Mouse (Mus musculus): ENCODE results near the gene Obsl1. TPM values are rescaled to one million over a fixed set of nuclear protein-coding genes. Genes with fewer than 3 reads are reported as not detected.

Gene Obsl1
- polyA plus RNA-seq, 1 experiment from 2014 or later = 137 TPM

DNA sequence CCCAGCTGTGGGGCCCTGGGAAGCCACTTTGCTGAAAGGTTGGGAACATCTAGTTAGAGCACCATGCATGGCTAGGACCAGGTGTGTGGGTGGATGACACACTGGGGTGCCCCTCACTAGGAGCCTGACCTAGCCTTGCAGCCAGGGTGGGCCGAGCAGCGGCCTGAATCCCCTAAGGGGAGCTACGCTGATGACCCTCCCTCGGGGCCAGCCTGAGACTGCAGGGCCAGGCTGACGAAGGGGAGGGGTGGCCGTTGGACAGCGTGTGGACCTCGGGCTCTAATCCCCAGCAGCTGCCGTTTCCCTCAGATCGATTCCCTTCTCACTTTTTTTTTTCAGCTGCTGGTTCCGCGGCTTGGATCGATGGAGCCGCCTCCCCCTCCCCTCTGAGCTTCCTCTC lies 57.3 kb downstream of the Obsl1 start:
- H3K4me2 ChIP-seq = 0 out of 2 replicates have a peak overlapping the region, but pooled peaks have one; percentile 2
- no peaks in the 10 kb centered on the region for H3K36me3 ChIP-seq
- peaks cover 74% of the 10 kb centered on the region for H3K4me1 ChIP-seq (replicated peaks)
- WGBS = 2% methylated on average over 14 of the region's 14 CpGs
- no peak overlapping the region for H3K27ac ChIP-seq (ENCODE audit: poor library complexity, severe bottlenecking)
- H3K9me3 ChIP-seq (replicated peaks) = no peaks in the 10 kb centered on the region
- no peak for ATAC-seq (ENCODE audit: insufficient number of reproducible peaks, low FRiP score)
- peaks cover 89% of the 10 kb centered on the region for H3K27me3 ChIP-seq (replicated peaks)
- H3K4me3 ChIP-seq = no peak overlapping the region
- no peak overlapping the region; the same call in 1 of the 2 replicates for H3K9ac ChIP-seq

GRCm38 (mm10) chr1:75448052-75448431 lies 58.2 kb downstream of the Obsl1 start:
- Histone ChIP-seq H3K27ac (ENCODE audit: poor library complexity, severe bottlenecking) (0 out of 2 replicates have a peak overlapping the region, but pooled peaks have one; percentile 5), H3K36me3 (peaks cover 5% of the 10 kb centered on the region; the same call in 1 of the 2 replicates), H3K4me2 (peak overlapping the region; percentile 51), H3K9ac (peak overlapping the region; percentile 47; the same call in 1 of the 2 replicates), H3K4me1 (replicated peaks) (peaks cover 74% of the 10 kb centered on the region), H3K9me3 (replicated peaks) (no peaks in the 10 kb centered on the region), H3K27me3 (replicated peaks) (peaks cover 89% of the 10 kb centered on the region), H3K4me3 (no peak overlapping the region)
- ATAC-seq (ENCODE audit: insufficient number of reproducible peaks, low FRiP score) = no peak
- WGBS = 5% methylated on average over 7 of the region's 7 CpGs

DNA sequence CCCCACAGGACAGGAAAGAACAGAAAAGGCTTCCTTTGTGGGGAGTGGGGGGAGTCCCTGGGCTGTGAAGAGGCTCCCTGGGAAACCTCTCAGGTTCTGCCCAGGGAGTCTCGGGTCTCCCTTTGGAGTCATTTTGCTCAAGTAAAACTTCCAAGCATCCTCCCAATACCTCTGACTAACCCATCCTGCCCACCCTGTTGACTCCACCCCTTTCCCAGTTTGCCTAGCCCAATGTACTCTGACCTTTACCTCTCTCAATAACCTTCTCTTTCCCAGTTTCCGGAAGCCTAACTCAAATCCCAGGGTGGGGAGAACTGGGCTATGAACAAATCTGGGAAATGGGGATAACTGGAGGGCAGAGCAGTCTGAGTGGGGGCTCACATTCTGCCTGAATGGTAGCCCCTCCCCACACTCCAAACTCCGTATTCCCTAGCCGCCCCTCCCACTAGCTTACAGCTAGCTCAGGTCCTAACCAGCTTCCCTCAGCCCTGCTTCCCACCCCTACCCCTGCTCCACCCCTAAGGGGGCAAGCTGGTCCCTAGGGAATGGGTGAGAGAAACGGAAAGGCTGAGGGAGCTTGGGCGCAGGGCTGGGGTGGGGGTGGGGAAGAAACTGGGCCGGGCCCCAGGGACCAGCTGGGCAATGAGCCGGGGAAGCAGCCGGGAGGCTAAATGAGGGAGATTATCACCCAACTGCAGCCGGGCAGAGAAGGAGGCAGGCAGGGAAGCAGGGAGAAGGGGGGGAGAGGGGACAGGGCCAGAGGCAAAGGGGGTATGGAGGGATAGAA lies 58.8 kb downstream of the Obsl1 start:
- Histone ChIP-seq H3K27me3 (replicated peaks) (peaks cover 83% of the 10 kb centered on the region), H3K9me3 (replicated peaks) (no peaks in the 10 kb centered on the region), H3K4me2 (peak overlapping the region; percentile 75), H3K9ac (peak overlapping the region; percentile 48; the same call in 1 of the 2 replicates), H3K4me1 (replicated peaks) (peaks cover 74% of the 10 kb centered on the region), H3K4me3 (no peak overlapping the region), H3K36me3 (peaks cover 11% of the 10 kb centered on the region; the same call in 1 of the 2 replicates), H3K27ac (ENCODE audit: poor library complexity, severe bottlenecking) (0 out of 2 replicates have a peak overlapping the region, but pooled peaks have one; percentile 5)
- no peak for ATAC-seq (ENCODE audit: insufficient number of reproducible peaks, low FRiP score)
- 8% methylated on average over 10 of the region's 10 CpGs for WGBS

DNA sequence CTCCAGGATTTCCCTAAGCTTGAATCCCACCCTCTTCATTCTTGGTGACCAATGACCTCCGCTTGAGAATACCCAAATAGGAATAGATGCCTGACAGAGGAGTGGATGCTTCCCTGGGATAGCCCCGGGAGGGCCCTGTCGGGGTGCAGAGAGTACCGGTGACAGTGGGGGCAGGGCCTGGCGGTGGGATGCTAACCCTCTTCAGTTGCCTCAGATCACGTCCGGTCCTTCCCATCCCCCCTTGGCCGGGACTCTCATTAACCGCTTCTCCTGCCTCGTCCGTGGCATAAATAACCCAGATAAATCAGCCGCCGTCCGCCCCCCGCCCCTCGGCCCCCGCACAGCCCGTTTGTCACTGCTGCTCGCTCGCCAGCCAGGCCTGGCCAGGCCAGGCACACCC lies 59.6 kb downstream of the Obsl1 start:
- peak overlapping the region; percentile 75 for H3K4me2 ChIP-seq
- peak overlapping the region; percentile 48 for H3K9ac ChIP-seq
- 0 out of 2 replicates have a peak overlapping the region, but pooled peaks have one; percentile 26 for H3K27ac ChIP-seq (ENCODE audit: poor library complexity, severe bottlenecking)

GRCm38 (mm10) chr1:75445751-75446611 lies 60.3 kb downstream of the Obsl1 start:
- ATAC-seq (ENCODE audit: insufficient number of reproducible peaks, low FRiP score) = peak; percentile 25

More for the DNA sequence above, 59.6 kb downstream of the Obsl1 start:
- peak overlapping the region; percentile 34; the same call in 1 of the 2 replicates for H3K4me3 ChIP-seq
- 5% methylated on average over 19 of the region's 20 CpGs for WGBS
- no peak for ATAC-seq (ENCODE audit: insufficient number of reproducible peaks, low FRiP score)
- H3K4me1 ChIP-seq (replicated peaks) = peaks cover 74% of the 10 kb centered on the region
- H3K9me3 ChIP-seq (replicated peaks) = no peaks in the 10 kb centered on the region
- peaks cover 19% of the 10 kb centered on the region for H3K36me3 ChIP-seq
- peaks cover 75% of the 10 kb centered on the region for H3K27me3 ChIP-seq (replicated peaks)

DNA sequence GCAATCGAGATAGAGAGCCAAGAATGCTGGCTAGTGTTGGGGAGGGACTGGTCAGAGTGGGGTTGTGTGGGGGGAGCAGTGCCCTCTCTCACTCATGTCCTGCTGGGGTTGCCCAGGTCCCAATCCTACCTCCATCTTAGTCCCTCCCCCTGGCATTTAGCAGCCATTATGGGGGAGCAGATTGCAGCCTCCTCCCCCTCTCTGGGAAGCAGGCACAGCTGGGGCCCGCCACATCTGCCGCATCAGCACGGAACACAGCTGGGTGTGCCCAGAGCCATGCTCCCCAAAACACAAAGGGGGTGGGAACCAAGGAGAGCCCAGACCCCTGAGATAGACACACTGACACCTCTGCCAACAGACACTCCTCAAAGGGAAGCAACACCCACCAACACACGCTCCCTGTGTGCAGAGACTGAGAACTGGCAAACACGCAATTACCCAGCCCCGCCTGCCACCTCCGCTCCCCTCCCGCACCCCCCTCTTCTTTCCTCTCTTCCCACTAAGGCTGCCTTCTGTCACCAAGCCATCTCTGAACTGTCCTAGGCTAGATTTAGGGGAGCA lies 61.0 kb downstream of the Obsl1 start:
- H3K36me3 ChIP-seq = peaks cover 33% of the 10 kb centered on the region
- peak overlapping the region; percentile 75 for H3K4me2 ChIP-seq
- no peak overlapping the region for H3K27ac ChIP-seq (ENCODE audit: poor library complexity, severe bottlenecking)
- ATAC-seq (ENCODE audit: insufficient number of reproducible peaks, low FRiP score) = no peak
- 0 out of 2 replicates have a peak overlapping the region, but pooled peaks have one; percentile 62 for H3K9ac ChIP-seq
- peaks cover 61% of the 10 kb centered on the region for H3K27me3 ChIP-seq (replicated peaks)
- H3K4me3 ChIP-seq = no peak overlapping the region
- H3K9me3 ChIP-seq (replicated peaks) = no peaks in the 10 kb centered on the region
- peaks cover 63% of the 10 kb centered on the region for H3K4me1 ChIP-seq (replicated peaks)
- WGBS = 7% methylated on average over 9 of the region's 9 CpGs

More at GRCm38 (mm10) chr1:75445751-75446611, 60.3 kb downstream of the Obsl1 start:
- Histone ChIP-seq H3K9ac (peak overlapping the region; percentile 62), H3K36me3 (peaks cover 25% of the 10 kb centered on the region), H3K4me1 (replicated peaks) (peaks cover 70% of the 10 kb centered on the region), H3K4me2 (peak overlapping the region; percentile 75), H3K27me3 (replicated peaks) (peaks cover 69% of the 10 kb centered on the region), H3K4me3 (peak overlapping the region; percentile 34), H3K9me3 (replicated peaks) (no peaks in the 10 kb centered on the region), H3K27ac (ENCODE audit: poor library complexity, severe bottlenecking) (0 out of 2 replicates have a peak overlapping the region, but pooled peaks have one; percentile 26)
- WGBS = under 1% methylated on average over 22 of the region's 22 CpGs

DNA sequence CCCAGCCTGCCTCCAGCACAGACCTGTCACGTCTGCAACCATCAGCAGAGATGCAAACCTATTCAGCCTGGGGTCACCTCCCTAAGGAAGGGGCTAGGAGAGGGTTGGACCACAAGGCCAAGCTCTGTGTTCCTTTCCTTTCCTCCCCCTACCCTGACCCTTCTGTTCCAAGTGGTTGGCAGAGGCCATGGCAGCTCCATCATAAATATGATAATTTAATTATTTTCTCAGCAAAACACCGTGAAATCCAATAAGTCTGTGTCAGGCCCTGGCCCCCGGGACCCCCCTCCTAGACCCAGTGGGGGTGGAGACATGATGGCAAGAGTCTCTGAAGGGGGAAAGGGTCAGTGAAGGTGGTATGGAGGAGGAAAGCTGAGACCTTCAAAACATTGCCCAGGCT lies 62.0 kb downstream of the Obsl1 start:
- H3K4me2 ChIP-seq = no peak overlapping the region
- H3K9ac ChIP-seq = 0 out of 2 replicates have a peak overlapping the region, but pooled peaks have one; percentile 29
- peaks cover 53% of the 10 kb centered on the region for H3K4me1 ChIP-seq (replicated peaks)
- H3K4me3 ChIP-seq = no peak overlapping the region
- H3K9me3 ChIP-seq (replicated peaks) = no peaks in the 10 kb centered on the region
- H3K27me3 ChIP-seq (replicated peaks) = peaks cover 51% of the 10 kb centered on the region
- H3K36me3 ChIP-seq = peaks cover 37% of the 10 kb centered on the region
- 53% methylated on average over 3 of the region's 3 CpGs for WGBS
- no peak for ATAC-seq (ENCODE audit: insufficient number of reproducible peaks, low FRiP score)
- no peak overlapping the region for H3K27ac ChIP-seq (ENCODE audit: poor library complexity, severe bottlenecking)

GRCm38 (mm10) chr1:75443247-75444024 lies 62.8 kb downstream of the Obsl1 start:
- 43% methylated on average over 13 of the region's 13 CpGs for WGBS
- H3K27ac ChIP-seq (ENCODE audit: poor library complexity, severe bottlenecking) = no peak overlapping the region
- H3K36me3 ChIP-seq = peaks cover 37% of the 10 kb centered on the region
- peaks cover 45% of the 10 kb centered on the region for H3K4me1 ChIP-seq (replicated peaks)
- no peak overlapping the region for H3K4me2 ChIP-seq
- no peak for ATAC-seq (ENCODE audit: insufficient number of reproducible peaks, low FRiP score)
- H3K9me3 ChIP-seq (replicated peaks) = no peaks in the 10 kb centered on the region
- H3K27me3 ChIP-seq (replicated peaks) = peaks cover 43% of the 10 kb centered on the region
- no peak overlapping the region for H3K4me3 ChIP-seq
- 0 out of 2 replicates have a peak overlapping the region, but pooled peaks have one; percentile 29 for H3K9ac ChIP-seq

DNA sequence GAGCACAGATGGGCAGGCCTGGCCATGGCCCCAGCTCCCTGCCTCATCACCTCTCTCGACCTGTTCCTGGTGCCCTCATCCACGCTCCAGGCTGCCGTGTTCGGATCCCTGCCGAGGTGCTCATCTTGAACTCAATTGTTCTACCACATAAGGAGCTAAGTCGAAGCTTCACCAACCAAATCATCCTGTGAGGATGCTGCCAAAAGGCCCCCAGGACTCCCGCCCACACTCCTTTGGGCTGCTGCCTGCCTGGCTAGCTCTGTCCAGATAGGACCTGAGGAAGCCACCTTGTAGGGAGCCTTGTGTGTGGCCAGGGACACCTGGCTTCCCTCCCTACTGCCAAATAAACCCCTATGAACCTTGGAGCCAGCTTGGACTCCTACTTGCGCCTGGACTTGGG lies 63.4 kb downstream of the Obsl1 start:
- no peak for ATAC-seq (ENCODE audit: insufficient number of reproducible peaks, low FRiP score)
- H3K9ac ChIP-seq = no peak overlapping the region
- H3K4me1 ChIP-seq (replicated peaks) = peaks cover 41% of the 10 kb centered on the region
- no peaks in the 10 kb centered on the region for H3K9me3 ChIP-seq (replicated peaks)
- no peak overlapping the region for H3K4me3 ChIP-seq
- peaks cover 37% of the 10 kb centered on the region for H3K36me3 ChIP-seq
- H3K27ac ChIP-seq (ENCODE audit: poor library complexity, severe bottlenecking) = no peak overlapping the region
- H3K27me3 ChIP-seq (replicated peaks) = peaks cover 37% of the 10 kb centered on the region
- H3K4me2 ChIP-seq = no peak overlapping the region
- WGBS = 68% methylated on average over 8 of the region's 8 CpGs

DNA sequence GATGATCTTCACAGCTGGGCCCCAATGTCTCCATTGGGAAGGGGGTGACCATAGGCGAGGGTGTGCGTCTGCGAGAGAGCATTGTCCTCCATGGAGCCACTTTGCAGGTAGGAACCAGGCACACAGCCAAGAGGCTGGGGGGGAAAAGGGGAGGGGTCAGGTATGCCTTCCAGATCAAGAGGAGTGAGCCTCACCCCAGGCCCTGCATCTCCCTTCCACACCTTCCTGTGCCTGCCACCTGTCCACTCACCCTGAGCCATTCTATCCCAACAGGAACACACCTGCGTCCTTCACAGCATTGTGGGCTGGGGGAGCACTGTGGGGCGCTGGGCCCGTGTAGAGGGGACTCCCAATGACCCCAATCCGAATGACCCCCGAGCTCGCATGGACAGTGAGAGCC lies 64.1 kb downstream of the Obsl1 start:
- Histone ChIP-seq H3K9ac (no peak overlapping the region), H3K4me3 (no peak overlapping the region), H3K27ac (ENCODE audit: poor library complexity, severe bottlenecking) (no peak overlapping the region), H3K4me1 (replicated peaks) (peaks cover 41% of the 10 kb centered on the region), H3K9me3 (replicated peaks) (no peaks in the 10 kb centered on the region), H3K4me2 (no peak overlapping the region), H3K36me3 (peaks cover 40% of the 10 kb centered on the region), H3K27me3 (replicated peaks) (peaks cover 30% of the 10 kb centered on the region)
- no peak for ATAC-seq (ENCODE audit: insufficient number of reproducible peaks, low FRiP score)
- WGBS = 83% methylated on average over 9 of the region's 9 CpGs
